Mouse (Mus musculus) limb, embryonic 12.5 days (tissue): Measurements from ENCODE around the gene Nlgn1. TPM values are rescaled to one million over a fixed set of nuclear protein-coding genes. Genes with fewer than 3 reads are reported as not detected.

Experiments
- ATAC-seq: fragments of 200-750 bp; cut with Nextera tagmentation; 2 replicates; pipeline ENCODE4 v1.8.0; 2017; ENCODE audit warnings: low read depth, moderate TSS enrichment; ENCODE audit not compliant: insufficient number of reproducible peaks, insufficient read depth, low FRiP score, low TSS enrichment
- H3K27ac ChIP-seq: fragments of 300-500 bp; sonication (generic); 2 replicates; pipeline ENCODE4 v1.5.1; 2016; ENCODE audit warnings: mild to moderate bottlenecking, moderate library complexity
- H3K27me3 ChIP-seq: fragments of 300-500 bp; sonication (generic); 2 replicates; pipeline ENCODE4 v1.6.1; 2016; ENCODE audit warnings: mild to moderate bottlenecking, moderate library complexity
- H3K36me3 ChIP-seq: fragments of 300-500 bp; sonication (generic); 2 replicates; pipeline ENCODE4 v1.6.1; 2016; ENCODE audit warnings: mild to moderate bottlenecking, moderate library complexity
- H3K4me1 ChIP-seq: fragments of 300-500 bp; sonication (generic); replicated peaks from 2 replicates; pipeline ENCODE4 v1.6.1; 2016
- H3K4me2 ChIP-seq: fragments of 300-500 bp; sonication (generic); 2 replicates; pipeline ENCODE4 v1.6.1; 2016; ENCODE audit warnings: mild to moderate bottlenecking, moderate library complexity
- H3K4me3 ChIP-seq: fragments of 300-500 bp; sonication (generic); replicated peaks from 2 replicates; pipeline ENCODE4 v1.5.1; 2016; ENCODE audit warnings: mild to moderate bottlenecking
- H3K9ac ChIP-seq: fragments of 300-500 bp; sonication (generic); replicated peaks from 2 replicates; pipeline ENCODE4 v1.6.1; 2016; ENCODE audit warnings: mild to moderate bottlenecking, moderate library complexity
- H3K9me3 ChIP-seq: fragments of 300-500 bp; sonication (generic); 2 replicates; pipeline ENCODE4 v1.6.1; 2016; ENCODE audit warnings: mild to moderate bottlenecking, moderate library complexity
- WGBS: fragments of 180-500 bp; shearing (Covaris S2); methylation state at CpG from one replicate; pipeline ENCODE4 v1.1.7; 2016; 5-methylcytosine and 5-hydroxymethylcytosine counted together
- polyA plus RNA-seq: library from polyadenylated mRNA; unstranded; fragments of >200 nt; fragmentation: Nextera tagmentation; extraction: Ambion mirVana; gene quantifications from 2 replicates; pipeline ENCODE4 v1.2.1, GENCODE M21; 2016

Gene Nlgn1
- polyA plus RNA-seq, 1 experiment from 2014 or later, result 0.53 TPM

- WGBS, result 78% methylated on average over 2 of the region's 2 CpGs
- H3K27me3 ChIP-seq, result no peaks in the 10 kb centered on the region
- H3K9ac ChIP-seq, result no peak overlapping the region
- no peaks in the 10 kb centered on the region for H3K9me3 ChIP-seq
- no peaks in the 10 kb centered on the region for H3K4me1 ChIP-seq
- no peak overlapping the region for H3K4me3 ChIP-seq
- H3K36me3 ChIP-seq, result no peaks in the 10 kb centered on the region
- no peak for ATAC-seq
- no peak overlapping the region for H3K4me2 ChIP-seq
- no peak overlapping the region for H3K27ac ChIP-seq
Observed at GRCm38 (mm10) chr3:25679373-25679772, 652.9 kb downstream of the Nlgn1 start.

GRCm38 (mm10) chr3:25675888-25676287, 656.4 kb downstream of the Nlgn1 start:
- ATAC-seq, result no peak
- no peak overlapping the region for H3K27ac ChIP-seq
- no peaks in the 10 kb centered on the region for H3K4me1 ChIP-seq
- no peak overlapping the region for H3K4me3 ChIP-seq
- no peak overlapping the region for H3K4me2 ChIP-seq
- no peaks in the 10 kb centered on the region for H3K27me3 ChIP-seq
- H3K9me3 ChIP-seq, result no peaks in the 10 kb centered on the region
- H3K36me3 ChIP-seq, result no peaks in the 10 kb centered on the region
- 83% methylated on average over 10 of the region's 10 CpGs for WGBS
- no peak overlapping the region for H3K9ac ChIP-seq

GRCm38 (mm10) chr3:25675069-25675468, 657.2 kb downstream of the Nlgn1 start:
- no peaks in the 10 kb centered on the region for H3K4me1 ChIP-seq
- WGBS, result 59% methylated on average over 3 of the region's 3 CpGs
- H3K27me3 ChIP-seq, result no peaks in the 10 kb centered on the region
- H3K4me2 ChIP-seq, result no peak overlapping the region
- ATAC-seq, result no peak
- no peak overlapping the region for H3K27ac ChIP-seq
- no peak overlapping the region for H3K4me3 ChIP-seq
- no peaks in the 10 kb centered on the region for H3K36me3 ChIP-seq
- no peak overlapping the region for H3K9ac ChIP-seq
- no peaks in the 10 kb centered on the region for H3K9me3 ChIP-seq

- H3K36me3 ChIP-seq, result no peaks in the 10 kb centered on the region
- no peaks in the 10 kb centered on the region for H3K27me3 ChIP-seq
- H3K4me1 ChIP-seq, result no peaks in the 10 kb centered on the region
- no peak overlapping the region for H3K9ac ChIP-seq
- no peak overlapping the region for H3K27ac ChIP-seq
- WGBS, result 61% methylated on average over 5 of the region's 5 CpGs
- ATAC-seq, result no peak
- no peak overlapping the region for H3K4me3 ChIP-seq
- H3K4me2 ChIP-seq, result no peak overlapping the region
- H3K9me3 ChIP-seq, result no peaks in the 10 kb centered on the region
Observed at GRCm38 (mm10) chr3:25673408-25673807, 658.9 kb downstream of the Nlgn1 start.

- Histone ChIP-seq H3K9me3 (no peaks in the 10 kb centered on the region), H3K4me1 (no peaks in the 10 kb centered on the region), H3K4me3 (no peak overlapping the region), H3K36me3 (no peaks in the 10 kb centered on the region), H3K27ac (no peak overlapping the region), H3K27me3 (no peaks in the 10 kb centered on the region), H3K9ac (no peak overlapping the region), H3K4me2 (no peak overlapping the region)
- 67% methylated on average over 4 of the region's 4 CpGs for WGBS
- ATAC-seq, result no peak
Observed at GRCm38 (mm10) chr3:25672779-25673178, 659.5 kb downstream of the Nlgn1 start.

GRCm38 (mm10) chr3:25663464-25663863, 668.8 kb downstream of the Nlgn1 start:
- Histone ChIP-seq H3K27me3 (no peaks in the 10 kb centered on the region), H3K9me3 (no peaks in the 10 kb centered on the region), H3K4me1 (no peaks in the 10 kb centered on the region), H3K4me3 (no peak overlapping the region), H3K9ac (no peak overlapping the region), H3K4me2 (no peak overlapping the region), H3K36me3 (no peaks in the 10 kb centered on the region), H3K27ac (no peak overlapping the region)
- no peak for ATAC-seq
- WGBS, result 83% methylated on average over 2 of the region's 2 CpGs

GRCm38 (mm10) chr3:25660285-25660684, 672.0 kb downstream of the Nlgn1 start:
- H3K4me2 ChIP-seq, result no peak overlapping the region
- no peak overlapping the region for H3K4me3 ChIP-seq
- WGBS, result 96% methylated on average over 3 of the region's 3 CpGs
- no peak overlapping the region for H3K9ac ChIP-seq
- H3K27ac ChIP-seq, result no peak overlapping the region
- ATAC-seq, result no peak
- no peaks in the 10 kb centered on the region for H3K4me1 ChIP-seq
- no peaks in the 10 kb centered on the region for H3K36me3 ChIP-seq
- H3K9me3 ChIP-seq, result no peaks in the 10 kb centered on the region
- no peaks in the 10 kb centered on the region for H3K27me3 ChIP-seq

- 94% methylated on average over 14 of the region's 14 CpGs for WGBS
- no peaks in the 10 kb centered on the region for H3K4me1 ChIP-seq
- H3K9ac ChIP-seq, result no peak overlapping the region
- H3K36me3 ChIP-seq, result no peaks in the 10 kb centered on the region
- no peak overlapping the region for H3K4me2 ChIP-seq
- H3K27ac ChIP-seq, result no peak overlapping the region
- no peaks in the 10 kb centered on the region for H3K27me3 ChIP-seq
- no peak overlapping the region for H3K4me3 ChIP-seq
- no peak for ATAC-seq
- H3K9me3 ChIP-seq, result no peaks in the 10 kb centered on the region
Observed at GRCm38 (mm10) chr3:25658006-25658405, 674.3 kb downstream of the Nlgn1 start.

- no peak for ATAC-seq
- H3K4me2 ChIP-seq, result no peak overlapping the region
- H3K9me3 ChIP-seq, result no peaks in the 10 kb centered on the region
- no peak overlapping the region for H3K27ac ChIP-seq
- no peaks in the 10 kb centered on the region for H3K27me3 ChIP-seq
- H3K4me1 ChIP-seq, result no peaks in the 10 kb centered on the region
- WGBS, result 87% methylated on average over 11 of the region's 11 CpGs
- no peak overlapping the region for H3K4me3 ChIP-seq
- no peaks in the 10 kb centered on the region for H3K36me3 ChIP-seq
- H3K9ac ChIP-seq, result no peak overlapping the region
Observed at GRCm38 (mm10) chr3:25657074-25657473, 675.2 kb downstream of the Nlgn1 start.

- Histone ChIP-seq H3K27me3 (no peaks in the 10 kb centered on the region), H3K4me2 (no peak overlapping the region), H3K9me3 (no peaks in the 10 kb centered on the region), H3K9ac (no peak overlapping the region), H3K4me1 (no peaks in the 10 kb centered on the region), H3K4me3 (no peak overlapping the region), H3K36me3 (no peaks in the 10 kb centered on the region), H3K27ac (no peak overlapping the region)
- ATAC-seq, result 0 out of 2 replicates have a peak, but pooled peaks have one; percentile 59
- WGBS, result 70% methylated on average over 4 of the region's 4 CpGs
Observed at GRCm38 (mm10) chr3:25653010-25653409, 679.2 kb downstream of the Nlgn1 start.

- H3K4me3 ChIP-seq, result no peak overlapping the region
- H3K36me3 ChIP-seq, result no peaks in the 10 kb centered on the region
- no peak overlapping the region for H3K9ac ChIP-seq
- no peaks in the 10 kb centered on the region for H3K4me1 ChIP-seq
- H3K9me3 ChIP-seq, result no peaks in the 10 kb centered on the region
- H3K4me2 ChIP-seq, result no peak overlapping the region
- 41% methylated on average over 4 of the region's 4 CpGs for WGBS
- no peak for ATAC-seq
- H3K27me3 ChIP-seq, result no peaks in the 10 kb centered on the region
- no peak overlapping the region for H3K27ac ChIP-seq
Observed at GRCm38 (mm10) chr3:25645895-25646691, 686.2 kb downstream of the Nlgn1 start.

GRCm38 (mm10) chr3:25629198-25629597, 703.1 kb downstream of the Nlgn1 start:
- Histone ChIP-seq H3K9me3 (no peaks in the 10 kb centered on the region), H3K36me3 (no peaks in the 10 kb centered on the region), H3K4me1 (no peaks in the 10 kb centered on the region), H3K27ac (no peak overlapping the region), H3K9ac (no peak overlapping the region), H3K4me2 (no peak overlapping the region), H3K27me3 (no peaks in the 10 kb centered on the region), H3K4me3 (no peak overlapping the region)
- ATAC-seq, result no peak
- WGBS, result 29% methylated on average over 2 of the region's 2 CpGs
